Mouse (Mus musculus) cortical plate, adult 2 months (tissue): ENCODE measurements around the gene Nfib.

Experiments used
- CTCF ChIP-seq: fragments of 200-500 bp; IDR thresholded peaks from 2 replicates; pipeline ENCODE4 v1.5.1; 2011; ENCODE audit warnings: mild to moderate bottlenecking, control low read depth, low read length; ENCODE audit not compliant: insufficient read depth; ENCODE audit errors: extremely low read depth
- POLR2A ChIP-seq: fragments of 200-500 bp; IDR thresholded peaks from 2 replicates; pipeline ENCODE4 v1.6.1; 2011; ENCODE audit warnings: mild to moderate bottlenecking, low read length, control low read depth; ENCODE audit not compliant: insufficient read depth; ENCODE audit errors: extremely low read depth

DNA sequence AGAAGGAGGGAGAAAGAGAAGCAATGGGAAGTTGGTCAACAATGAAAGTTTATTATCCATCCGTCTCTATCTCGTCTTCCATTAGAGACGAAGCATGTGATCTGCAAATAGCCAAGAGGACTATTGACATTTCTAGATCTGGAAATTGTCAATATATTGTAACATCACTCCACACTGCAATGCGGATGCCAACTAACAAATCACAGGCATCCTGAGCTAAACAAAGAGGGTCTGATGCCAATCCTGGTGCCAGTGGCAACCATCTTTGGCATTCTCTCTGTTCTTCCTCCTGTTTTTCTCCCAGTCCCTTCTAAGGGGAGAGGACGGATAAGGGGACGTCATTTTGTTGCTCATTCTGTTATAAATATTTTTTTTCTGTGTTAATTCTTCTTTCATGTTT, 209.9 kb downstream of the Nfib start:
- no peak for TF ChIP-seq CTCF
- TF ChIP-seq POLR2A = no peak
